ENCODE assay signal across 8 mouse cellular contexts in the genomic region with DNA sequence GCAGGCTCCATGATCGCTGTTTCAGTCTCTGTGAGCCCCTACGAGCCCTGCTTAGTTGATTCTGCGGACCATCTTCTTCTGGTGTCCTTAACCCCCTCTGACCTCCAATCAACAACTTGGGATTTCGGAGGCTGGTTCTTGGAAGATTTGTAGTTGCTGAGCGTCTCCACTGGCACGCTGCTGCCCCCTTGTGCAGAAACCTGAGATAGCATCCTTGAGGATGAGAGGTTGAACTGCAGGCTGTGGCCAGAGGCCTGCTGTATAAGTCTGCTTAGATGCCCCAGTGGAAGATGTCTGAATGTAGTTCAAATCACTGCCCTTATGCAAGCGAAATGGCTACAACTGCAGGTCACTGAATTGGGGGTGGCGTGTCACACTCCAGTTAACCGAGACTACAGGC. TPM values are rescaled to one million over a fixed set of nuclear protein-coding genes. Genes with fewer than 3 reads are reported as not detected.
DNase-seq lines count a peak whose midpoint lies in the region; ATAC-seq lines count a peak whose summit lies in the region.

No protein-coding gene starts in this region.

- no peaks in the 10 kb centered on the region for H3K9me3 ChIP-seq in forebrain, embryonic 10.5 days
- H3K9me3 ChIP-seq in forebrain, embryonic 13.5 days (replicated peaks): no peaks in the 10 kb centered on the region
- no peaks in the 10 kb centered on the region for H3K9me3 ChIP-seq in midbrain, embryonic 14.5 days (ENCODE audit: control insufficient read depth, low read length)

- no peaks in the 10 kb centered on the region for H3K36me3 ChIP-seq in forebrain, embryonic 10.5 days (replicated peaks)
- H3K36me3 ChIP-seq in forebrain, embryonic 13.5 days (ENCODE audit: poor library complexity, severe bottlenecking): no peaks in the 10 kb centered on the region
- no peaks in the 10 kb centered on the region for H3K36me3 ChIP-seq in midbrain, embryonic 14.5 days (ENCODE audit: control insufficient read depth, insufficient read depth, low read length)

- no peak overlapping the region for H3K9ac ChIP-seq in forebrain, embryonic 13.5 days
- no peak overlapping the region for H3K9ac ChIP-seq in midbrain, embryonic 14.5 days (replicated peaks; ENCODE audit: low read length)

- no peak overlapping the region for H3K4me2 ChIP-seq in forebrain, embryonic 13.5 days
- H3K4me2 ChIP-seq in midbrain, embryonic 14.5 days (ENCODE audit: low read length): no peak overlapping the region

- 16% methylated on average over 9 of the region's 9 CpGs for WGBS in forebrain, embryonic 10.5 days
- WGBS in forebrain, embryonic 13.5 days: 11% methylated on average over 9 of the region's 9 CpGs
- 15% methylated on average over 9 of the region's 9 CpGs for WGBS in midbrain, embryonic 14.5 days

- H3K27me3 ChIP-seq in forebrain, embryonic 10.5 days (ENCODE audit: poor library complexity, severe bottlenecking): peaks cover 21% of the 10 kb centered on the region
- 0 out of 2 replicates have a peak, but pooled peaks cover 2% of the 10 kb centered on the region for H3K27me3 ChIP-seq in forebrain, embryonic 13.5 days
- no peaks in the 10 kb centered on the region for H3K27me3 ChIP-seq in midbrain, embryonic 14.5 days (ENCODE audit: control insufficient read depth, insufficient read depth, low read length)

- H3K4me1 ChIP-seq in forebrain, embryonic 10.5 days: peaks cover 31% of the 10 kb centered on the region
- peaks cover 12% of the 10 kb centered on the region for H3K4me1 ChIP-seq in forebrain, embryonic 13.5 days
- peaks cover 6% of the 10 kb centered on the region; the same call in 1 of the 2 replicates for H3K4me1 ChIP-seq in midbrain, embryonic 14.5 days (ENCODE audit: control insufficient read depth, insufficient read depth, low read length)

- H3K27ac ChIP-seq in forebrain, embryonic 10.5 days: no peak overlapping the region
- H3K27ac ChIP-seq in forebrain, embryonic 13.5 days: no peak overlapping the region
- no peak overlapping the region for H3K27ac ChIP-seq in midbrain, embryonic 14.5 days (replicated peaks; ENCODE audit: low read depth, low read length)

- intact Hi-C loops in left cerebral cortex, postnatal 14 days (cut with DNase I): loop anchor here (2.0 to 10.0 kb wide), 3 partner anchors 218 to 826 kb away; no protein-coding TSS in a partner anchor

- H3K4me3 ChIP-seq in forebrain, embryonic 10.5 days: no peak overlapping the region
- H3K4me3 ChIP-seq in forebrain, embryonic 13.5 days: no peak overlapping the region
- H3K4me3 ChIP-seq in midbrain, embryonic 14.5 days (replicated peaks; ENCODE audit: low read depth, low read length): no peak overlapping the region

- ATAC-seq in forebrain, embryonic 13.5 days: no peak
- ATAC-seq in midbrain, embryonic 14.5 days (ENCODE audit: low FRiP score, low TSS enrichment): no peak

- peak; percentile 81 for DNase-seq in forebrain, embryonic 10.5 days (ENCODE audit: extremely low spot score, low spot score)
- peak; percentile 91 to 95 for DNase-seq in cerebellum, postnatal 36 days
- DNase-seq in gastrocnemius, postnatal 10 days: peak; percentile 93
- DNase-seq in hindlimb bud, embryonic 11.5 days (ENCODE audit: extremely low spot score, low read depth, low spot score): peak; percentile 79
- DNase-seq in left cerebral cortex, postnatal 14 days (ENCODE audit: low spot score in 2 of 2): peak; percentile 90 to 94
- DNase-seq in midbrain, embryonic 14.5 days: peak; percentile 93
- peak; percentile 78 to 94 for DNase-seq in spleen, adult 18-20 months

RNA-seq across cellular contexts. Expression of a gene that starts 2.7 kb away (rescaled TPM):
- 0.25 and 0.36 TPM in 2 replicates for polyA plus RNA-seq in forebrain, embryonic 10.5 days (2016; fragmentation: Nextera tagmentation; extraction: Ambion mirVana)
- 0.24 TPM in 1 of 2 replicates, not detected in the other for polyA plus RNA-seq in forebrain, embryonic 13.5 days (2015; fragmentation: Nextera tagmentation; extraction: Ambion mirVana)
- total RNA-seq in gastrocnemius, postnatal 10 days (2021): under 1 TPM in 1 of 2 experiments, not detected in 1; 0.16 TPM
- under 1 TPM in 1 of 2 experiments, not detected in 1; 0.36 TPM for total RNA-seq in left cerebral cortex, postnatal 14 days (2021)
- 0.20 TPM in 1 of 2 replicates, not detected in the other for polyA plus RNA-seq in midbrain, embryonic 14.5 days (2014; fragmentation: Nextera tagmentation; extraction: Ambion mirVana)
